Mouse (Mus musculus) kidney, adult 18-20 months (tissue): ENCODE measurements around the gene Smok3b.
"Not testable (repeated sequence)": the region's sequence is repeated elsewhere in the genome, so short reads cannot be mapped to it uniquely, and the experiment has no call there.

Experiments used
- DNase-seq: peaks from one replicate; pipeline ENCODE4 v3.0.0; 2021

The Smok3b gene

GRCm38 (mm10) chr5:138020961-138021479 lies at the start of gene Smok3b, which contains the start of gene Smok3a:
Smok3b (plus strand) TSS chr5:138021429.
Smok3a (plus strand) TSS chr5:138021261.
- not testable (repeated sequence) for DNase-seq

GRCm38 (mm10) chr5:137973161-137973560 lies 48.1 kb upstream of the Smok3b start:
- no peak for DNase-seq

GRCm38 (mm10) chr5:137973738-137974137 lies 47.5 kb upstream of the Smok3b start:
- no peak for DNase-seq

- no peak for DNase-seq
Measured at GRCm38 (mm10) chr5:137974724-137975123, 46.5 kb upstream of the Smok3b start.

GRCm38 (mm10) chr5:137975434-137975833 lies 45.8 kb upstream of the Smok3b start:
- no peak for DNase-seq

GRCm38 (mm10) chr5:137977291-137977690 lies 43.9 kb upstream of the Smok3b start:
- DNase-seq = peak; percentile 6

- no peak for DNase-seq
Measured at GRCm38 (mm10) chr5:137979081-137979480, 42.1 kb upstream of the Smok3b start.

GRCm38 (mm10) chr5:137981300-137981699 lies 39.9 kb upstream of the Smok3b start, which contains the start of gene Azgp1:
Azgp1 (plus strand) TSS chr5:137981520.
- peak; percentile 63 for DNase-seq

- DNase-seq = no peak
Measured at GRCm38 (mm10) chr5:137986351-137986750, 34.9 kb upstream of the Smok3b start.

GRCm38 (mm10) chr5:138009437-138009836 lies 11.8 kb upstream of the Smok3b start:
- DNase-seq = no peak

GRCm38 (mm10) chr5:138012382-138012781 lies 8.8 kb upstream of the Smok3b start:
- no peak for DNase-seq

GRCm38 (mm10) chr5:138016530-138016929 lies 4.7 kb upstream of the Smok3b start:
- no peak for DNase-seq

GRCm38 (mm10) chr5:138016997-138017396 lies 4.2 kb upstream of the Smok3b start:
- DNase-seq = no peak

- not testable (repeated sequence) for DNase-seq
Measured at GRCm38 (mm10) chr5:138019577-138019976, 1.7 kb upstream of the Smok3b start.

GRCm38 (mm10) chr5:138052894-138053293 lies 31.7 kb downstream of the Smok3b start, which contains the start of gene Smok3c:
Smok3c (plus strand) TSS chr5:138053194.
- DNase-seq = not testable (repeated sequence)

- no peak for DNase-seq
Measured at GRCm38 (mm10) chr5:138073803-138074202, 52.6 kb downstream of the Smok3b start.

- no peak for DNase-seq
Measured at GRCm38 (mm10) chr5:138075684-138076083, 54.5 kb downstream of the Smok3b start.

GRCm38 (mm10) chr5:138076148-138076547 lies 54.9 kb downstream of the Smok3b start:
- DNase-seq = no peak

- DNase-seq = no peak
Measured at GRCm38 (mm10) chr5:138080456-138080855, 59.2 kb downstream of the Smok3b start.

GRCm38 (mm10) chr5:138081446-138081845 lies 60.2 kb downstream of the Smok3b start:
- DNase-seq = no peak

GRCm38 (mm10) chr5:138083318-138083900 lies 62.2 kb downstream of the Smok3b start:
- no peak for DNase-seq

- no peak for DNase-seq
Measured at GRCm38 (mm10) chr5:138083936-138084335, 62.7 kb downstream of the Smok3b start.

- DNase-seq = no peak
Measured at GRCm38 (mm10) chr5:138084507-138084906, 63.3 kb downstream of the Smok3b start.

- peak; percentile 80 for DNase-seq
Measured at GRCm38 (mm10) chr5:138084996-138085395, 63.8 kb downstream of the Smok3b start, which contains the start of gene Zkscan1. Zkscan1 (plus strand) TSS chr5:138085084.
